Mouse (Mus musculus) MEL (cell line): ENCODE results near the gene Epb42. TPM values are rescaled to one million over a fixed set of nuclear protein-coding genes. Genes with fewer than 3 reads are reported as not detected.

Source experiments
- DNase-seq: peaks from one replicate; pipeline ENCODE4 v3.0.0; 2011; ENCODE audit warnings: low read depth, low spot score
- H3K27ac ChIP-seq: 2 replicates; pipeline ENCODE4 v1.5.1; 2012; ENCODE audit warnings: low read depth, mild to moderate bottlenecking, control low read depth, low read length, moderate library complexity; ENCODE audit not compliant: control insufficient read depth
- H3K27me3 ChIP-seq, 2 experiments: fragments of 150-350 bp in 1 of 2; sonication (generic) in 1 of 2; 2 replicates each; pipeline ENCODE4 v1.6.1; 2012; ENCODE audit warnings: low read length in 2 of 2, mild to moderate bottlenecking in 2 of 2, improper control_type of control experiment in 1 of 2, moderate library complexity in 1 of 2; ENCODE audit not compliant: insufficient read depth in 2 of 2, control insufficient read depth in 1 of 2
- H3K36me3 ChIP-seq, 2 experiments: 2 replicates each; pipeline ENCODE4 v1.6.1; 2012 to 2014; ENCODE audit warnings: low read length in 2 of 2, improper control_type of control experiment in 1 of 2, inconsistent platforms in 1 of 2, mild to moderate bottlenecking in 1 of 2; ENCODE audit not compliant: insufficient read depth in 2 of 2, control insufficient read depth in 1 of 2
- H3K4me1 ChIP-seq, 2 experiments: fragments of 150-350 bp in 1 of 2; sonication (generic) in 1 of 2; 2 replicates each; pipeline ENCODE4 v1.6.1; 2012; ENCODE audit warnings: low read length in 2 of 2, improper control_type of control experiment in 1 of 2, mild to moderate bottlenecking in 1 of 2; ENCODE audit not compliant: insufficient read depth in 2 of 2, control insufficient read depth in 1 of 2
- H3K4me3 ChIP-seq, 2 experiments: fragments of 150-350 bp in 1 of 2; sonication (generic) in 1 of 2; 2 replicates each; pipeline ENCODE4 v1.5.1; 2012; ENCODE audit warnings: low read depth in 2 of 2, low read length in 2 of 2, mild to moderate bottlenecking in 2 of 2, moderate library complexity in 2 of 2, control low read depth in 1 of 2, improper control_type of control experiment in 1 of 2; ENCODE audit not compliant: control insufficient read depth in 1 of 2, insufficient read depth in 1 of 2
- H3K79me2 ChIP-seq: 2 replicates; pipeline ENCODE4 v1.6.1; 2012; ENCODE audit warnings: mild to moderate bottlenecking, low read length, moderate library complexity; ENCODE audit not compliant: control insufficient read depth, poor library complexity, insufficient read depth
- H3K9ac ChIP-seq: 2 replicates; pipeline ENCODE4 v1.6.1; 2012; ENCODE audit warnings: low read depth, mild to moderate bottlenecking, control low read depth, low read length, moderate library complexity; ENCODE audit not compliant: control insufficient read depth, poor library complexity, severe bottlenecking
- H3K9me3 ChIP-seq: fragments of 150-350 bp; sonication (generic); replicated peaks from 2 replicates; pipeline ENCODE4 v1.6.1; 2012; ENCODE audit warnings: mild to moderate bottlenecking, low read length, improper control_type of control experiment, moderate library complexity; ENCODE audit not compliant: insufficient read depth
- CHD1 ChIP-seq: IDR thresholded peaks from 2 replicates; pipeline ENCODE4 v1.6.1; 2012; ENCODE audit warnings: low read depth, mild to moderate bottlenecking, inconsistent platforms, low read length, improper control_type of control experiment
- E2F4 ChIP-seq: IDR thresholded peaks from 2 replicates; pipeline ENCODE4 v1.6.1; 2011; ENCODE audit warnings: low read depth, low read length, improper control_type of control experiment, borderline replicate concordance
- EP300 ChIP-seq, 2 experiments: IDR thresholded peaks; 2 replicates each; pipeline ENCODE4 v1.6.1; 2011; ENCODE audit warnings: improper control_type of control experiment in 2 of 2, low read length in 2 of 2, low read depth in 1 of 2, mild to moderate bottlenecking in 1 of 2
- ETS1 ChIP-seq: IDR thresholded peaks from 2 replicates; pipeline ENCODE4 v1.6.1; 2012; ENCODE audit warnings: low read depth, mild to moderate bottlenecking, inconsistent platforms, low read length, improper control_type of control experiment, moderate library complexity
- GABPA ChIP-seq: IDR thresholded peaks from 2 replicates; pipeline ENCODE4 v1.6.1; 2012; ENCODE audit warnings: low read depth, mild to moderate bottlenecking, inconsistent platforms, low read length, improper control_type of control experiment, moderate library complexity
- GATA1 ChIP-seq: IDR thresholded peaks from 2 replicates; pipeline ENCODE4 v1.6.1; 2011; ENCODE audit warnings: low read depth, low read length, improper control_type of control experiment
- HCFC1 ChIP-seq: IDR thresholded peaks from 2 replicates; pipeline ENCODE4 v1.6.1; 2012; ENCODE audit warnings: low read depth, mild to moderate bottlenecking, inconsistent platforms, low read length, improper control_type of control experiment, moderate library complexity
- MYC ChIP-seq: IDR thresholded peaks from 2 replicates; pipeline ENCODE4 v1.6.1; 2011; ENCODE audit warnings: low read depth, mild to moderate bottlenecking, low read length, improper control_type of control experiment, moderate library complexity
- NELFE ChIP-seq: IDR thresholded peaks from 2 replicates; pipeline ENCODE4 v1.6.1; 2011; ENCODE audit warnings: low read depth, low read length, improper control_type of control experiment
- POLR2AphosphoS5 ChIP-seq: IDR thresholded peaks from 2 replicates; pipeline ENCODE4 v1.6.1; 2012; ENCODE audit warnings: low read depth, borderline replicate concordance, mild to moderate bottlenecking, inconsistent platforms, low read length, moderate library complexity, mixed read lengths
- SIN3A ChIP-seq: IDR thresholded peaks from 2 replicates; pipeline ENCODE4 v1.6.1; 2012; ENCODE audit warnings: low read length, improper control_type of control experiment, inconsistent platforms
- TAL1 ChIP-seq: IDR thresholded peaks from 2 replicates; pipeline ENCODE4 v1.6.1; 2012; ENCODE audit warnings: mild to moderate bottlenecking, inconsistent platforms, low read length, moderate library complexity, mixed read lengths
- TBP ChIP-seq: IDR thresholded peaks from 2 replicates; pipeline ENCODE4 v1.8.0; 2011; ENCODE audit warnings: low read depth, low read length, improper control_type of control experiment
- TCF12 ChIP-seq: IDR thresholded peaks from 2 replicates; pipeline ENCODE4 v1.6.1; 2014; ENCODE audit warnings: low read depth, mild to moderate bottlenecking, inconsistent platforms, low read length, improper control_type of control experiment, moderate library complexity
- UBTF ChIP-seq: IDR thresholded peaks from 2 replicates; pipeline ENCODE4 v1.6.1; 2012; ENCODE audit warnings: low read depth, mild to moderate bottlenecking, inconsistent platforms, low read length, improper control_type of control experiment, moderate library complexity, borderline replicate concordance; ENCODE audit not compliant: insufficient read depth
- ZC3H11A ChIP-seq: IDR thresholded peaks from 2 replicates; pipeline ENCODE4 v1.6.1; 2012; ENCODE audit warnings: low read depth, mild to moderate bottlenecking, inconsistent platforms, low read length, improper control_type of control experiment
- ZMIZ1 ChIP-seq: IDR thresholded peaks from 2 replicates; pipeline ENCODE4 v1.6.1; 2012; ENCODE audit warnings: low read depth, mild to moderate bottlenecking, inconsistent platforms, low read length, improper control_type of control experiment, moderate library complexity
- polyA plus RNA-seq, 2 experiments: library from polyadenylated mRNA; stranded (reverse) in 1 of 2; unstranded in 1 of 2; fragments of >175 nt in 1 of 2; fragments of >200 nt in 1 of 2; gene quantifications; 2 replicates each; pipeline versions ENCODE4 v1.2.1 to v1.2.4; 2012; ENCODE audit warnings: low replicate concordance in 2 of 2, low read depth in 1 of 2; ENCODE audit not compliant: insufficient read length in 2 of 2, insufficient read depth in 1 of 2, missing spikeins in 1 of 2
- total RNA-seq: library from RNA; depleted of rRNA; stranded (reverse); fragments of 300-350 nt; gene quantifications from 2 replicates; pipeline ENCODE4 v1.2.3, GENCODE M21; 2012; rRNA removed

The Epb42 gene
- total RNA-seq (0.69 and 2.9 TPM in 2 replicates), polyA plus RNA-seq (1 to 10 TPM in 1 of 2 experiments, not detected in 1; 2.3 TPM)

DNA sequence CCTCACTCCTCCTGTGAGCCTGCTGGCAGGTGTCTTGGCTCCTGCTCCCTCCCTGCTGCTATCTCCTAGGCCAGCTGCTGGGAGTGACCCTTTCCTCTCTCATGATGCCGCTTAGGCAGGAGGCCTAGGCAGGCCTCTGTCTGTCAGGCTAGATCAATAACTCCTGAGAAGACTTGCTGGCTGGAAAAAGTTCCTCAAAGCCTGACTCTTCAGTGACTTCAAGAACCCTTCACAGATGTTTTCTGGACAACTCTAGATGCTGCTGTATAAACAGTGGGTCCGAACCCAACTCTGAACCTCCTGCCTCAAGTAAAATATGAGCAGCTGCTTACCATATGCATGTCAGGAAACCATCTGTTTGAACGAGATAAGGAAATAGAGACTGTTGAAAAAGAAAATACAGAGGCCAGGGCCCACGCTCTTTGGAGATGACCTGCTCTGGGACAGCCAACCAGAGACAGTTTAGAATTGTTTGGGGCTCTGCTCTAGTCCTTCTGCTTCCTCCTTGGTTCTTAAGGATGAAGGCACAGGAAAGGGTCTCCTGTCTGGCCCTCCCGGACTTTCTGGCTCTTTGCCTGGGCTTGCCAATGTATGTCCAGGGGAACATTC is at the start of gene Epb42:
Gene Epb42 (minus strand): TSS at position 340 of the 609 bp plus-strand sequence.
- no peaks in the 10 kb centered on the region for H3K9me3 ChIP-seq
- no peaks in the 10 kb centered on the region for H3K27me3 ChIP-seq
- peak within 1 kb of the TSS; percentile 1 to 17; a peak in 3 of 4 replicates for H3K4me3 ChIP-seq
- DNase-seq = peak; percentile 80
- peak within 1 kb of the TSS; percentile 88 for H3K27ac ChIP-seq
- peak within 1 kb of the TSS; percentile 24 for H3K9ac ChIP-seq
- H3K4me1 ChIP-seq = peaks cover 6 to 22% of the 10 kb centered on the region in 2 experiments
- TF ChIP-seq TBP (no peak), ZMIZ1 (no peak), TCF12 (peak; percentile 89), SIN3A (peak; percentile 70), GATA1 (peak; percentile 88), MYC (0 out of 2 replicates have a peak, but pooled peaks have one; percentile 29), EP300 (IDR thresholded peaks at IDR 0.05; ENCODE audit: low read depth in 1 of 2, low read length in 2 of 2) (peak; percentile 79 to 80), CHD1 (no peak), NELFE (no peak), TAL1 (peak; percentile 95), UBTF (no peak), ETS1 (peak; percentile 93)
- TF ChIP-seq, all 39 proteins: peak for 7
- H3K79me2 ChIP-seq = no peaks in the 10 kb centered on the region
- H3K36me3 ChIP-seq = peaks cover 0 to 10% of the 10 kb centered on the region in 2 experiments; a peak in 2 of 4 replicates

DNA sequence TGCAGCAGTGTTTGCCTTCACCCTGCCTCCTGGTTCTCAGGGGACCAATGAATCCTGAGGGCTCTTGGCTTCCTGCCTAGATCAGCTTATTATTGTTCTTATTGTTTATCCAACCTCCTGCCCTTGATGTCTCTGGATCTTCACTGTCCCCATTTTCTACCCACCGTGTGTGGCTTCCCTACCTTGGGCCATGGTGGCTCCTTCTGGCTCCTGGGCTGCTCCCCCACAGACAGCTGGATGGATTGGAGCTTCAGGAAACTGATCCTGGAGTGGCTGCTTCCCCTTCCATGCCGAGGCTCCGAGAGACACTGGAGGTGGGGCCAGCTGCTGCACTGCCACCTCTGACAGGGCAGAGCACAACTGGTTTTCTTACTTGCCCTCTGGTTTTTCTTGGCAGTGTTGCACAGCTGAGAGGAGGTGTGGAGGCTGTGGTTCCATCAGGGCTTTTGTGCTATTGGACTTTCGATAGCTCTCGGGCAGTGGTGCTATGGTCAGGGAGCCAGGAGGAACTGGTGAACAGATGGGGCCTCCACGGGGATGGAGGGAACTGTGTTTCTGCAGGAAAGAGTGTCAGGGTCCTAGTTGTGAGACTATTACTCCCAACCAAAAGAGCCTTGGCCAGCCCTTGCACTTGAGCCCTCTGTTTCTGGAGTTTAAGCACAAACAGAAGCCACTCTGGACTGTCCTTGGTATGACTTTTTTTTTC is 48.8 kb upstream of the Epb42 start, which contains the start of gene Tgm5:
Gene Tgm5 (minus strand): TSS at position 362 of the 706 bp plus-strand sequence.
- peaks cover 0 to 2% of the 10 kb centered on the region in 2 experiments; a peak in 1 of 4 replicates for H3K4me1 ChIP-seq
- no peak within 1 kb of the TSS for H3K27ac ChIP-seq
- TF ChIP-seq TCF12 (no peak), GABPA (no peak), TBP (no peak), HCFC1 (no peak), POLR2AphosphoS5 (no peak), UBTF (no peak), E2F4 (no peak), ZC3H11A (no peak), NELFE (no peak), ETS1 (no peak)
- H3K36me3 ChIP-seq = no peaks in the 10 kb centered on the region
- no peak within 1 kb of the TSS for H3K4me3 ChIP-seq
- no peak for DNase-seq
- H3K9me3 ChIP-seq = no peaks in the 10 kb centered on the region
- no peaks in the 10 kb centered on the region for H3K79me2 ChIP-seq
- H3K9ac ChIP-seq = no peak within 1 kb of the TSS
- peaks cover 0 to 4% of the 10 kb centered on the region in 2 experiments; a peak in 1 of 4 replicates for H3K27me3 ChIP-seq
